Mouse (Mus musculus): ENCODE measurements around the gene Serp2.
A peak's percentile ranks its signal among the peaks of the same experiment; 100 is the strongest.

DNA sequence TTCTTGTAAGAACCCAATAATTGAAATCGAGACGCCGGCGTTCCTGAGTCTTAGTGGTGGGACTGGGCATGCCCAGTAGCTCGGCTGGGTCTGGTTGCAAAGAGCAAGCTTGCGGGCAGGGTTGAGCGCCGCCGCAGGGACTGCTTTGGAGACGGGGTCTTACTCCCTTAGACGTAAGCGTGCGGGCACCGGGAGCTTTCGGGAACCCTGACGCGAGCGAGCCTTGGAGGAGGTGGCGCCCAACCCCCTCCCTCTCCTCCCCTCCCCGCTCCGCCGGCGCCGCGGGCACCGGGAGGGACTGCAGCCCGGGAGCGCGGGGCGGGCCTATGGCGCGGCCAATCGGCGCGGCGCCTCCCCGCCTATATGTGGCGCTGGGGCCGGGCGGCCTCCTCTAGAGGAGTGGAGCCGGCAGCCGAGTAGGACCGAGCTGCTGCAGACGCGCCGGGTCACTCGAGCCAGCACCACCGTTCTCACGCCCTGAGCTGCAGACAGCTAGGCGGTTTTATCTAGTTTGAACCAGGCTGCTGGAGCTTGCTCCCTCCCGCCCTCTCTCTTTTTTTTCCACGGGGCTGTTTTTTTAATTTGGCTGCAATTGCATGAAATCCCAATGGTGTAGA lies 52.5 kb downstream of the Serp2 start:
- TF ChIP-seq ZNF384 (IDR thresholded peaks at IDR 0.05; ENCODE audit: low read depth, low read length) (peak; percentile 68; the same call in 1 of the 2 replicates), MAFK (IDR thresholded peaks at IDR 0.05; ENCODE audit: insufficient read depth, low read depth, low read length) (no peak), ZC3H11A (IDR thresholded peaks at IDR 0.05; ENCODE audit: borderline replicate concordance, low read depth, low read length) (no peak), HCFC1 (IDR thresholded peaks at IDR 0.05; ENCODE audit: borderline replicate concordance, insufficient read depth, low read length) (peak; percentile 29; the same call in 1 of the 2 replicates), CHD2 (IDR thresholded peaks at IDR 0.05; ENCODE audit: low read depth, low read length) (no peak)

All from ES-E14 (cell line).